Mouse (Mus musculus): ENCODE results near the gene Gli2.

Gli2 gene

DNA sequence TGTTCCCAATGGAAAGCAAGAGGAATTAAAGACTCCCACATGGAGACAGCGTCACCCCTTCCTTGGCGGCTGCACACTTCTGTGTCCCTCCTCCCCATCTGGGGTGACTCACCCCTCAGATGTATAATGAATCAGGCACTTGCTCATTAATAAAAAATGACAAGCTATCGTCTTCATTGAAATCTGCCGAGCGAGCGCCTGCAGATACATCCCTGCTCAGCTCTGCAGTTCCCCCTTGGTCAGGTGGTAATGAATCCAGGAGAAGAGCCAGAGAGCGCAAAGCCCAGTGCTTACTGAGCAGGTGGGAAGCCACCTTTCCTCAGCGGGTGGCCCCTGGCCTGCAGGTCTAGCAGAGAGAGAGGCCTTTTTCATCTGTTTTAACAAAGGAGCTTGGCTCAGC, 112.1 kb downstream of the Gli2 start:
- no peak for DNase-seq (ENCODE audit: low spot score)

DNA sequence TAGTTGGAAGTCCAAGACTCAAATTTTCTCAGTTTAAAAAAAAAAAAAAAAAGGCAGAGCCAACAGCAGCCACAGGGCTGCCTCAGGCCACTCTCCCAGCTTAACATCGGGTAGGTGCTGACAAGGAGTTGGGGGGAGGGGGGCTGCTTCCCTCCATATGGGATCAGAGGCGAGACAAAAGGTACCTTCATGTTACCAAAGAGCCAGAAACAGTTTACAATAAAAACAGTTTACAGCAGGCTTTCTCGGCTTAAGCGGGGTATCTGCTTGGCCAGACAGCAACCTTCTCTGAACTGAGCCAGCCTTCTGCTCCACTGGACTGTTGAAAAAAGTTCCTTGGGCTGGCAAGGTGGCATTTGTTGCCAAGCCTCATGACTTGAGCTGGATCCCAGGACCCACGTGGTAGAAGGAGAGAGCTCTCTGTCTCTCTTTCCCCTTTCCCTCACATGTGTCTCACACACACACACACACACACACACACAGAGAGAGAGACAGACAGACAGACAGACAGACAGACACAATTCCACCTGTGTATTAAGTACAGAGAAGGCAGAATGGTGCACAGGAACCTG, 113.1 kb downstream of the Gli2 start:
- DNase-seq (ENCODE audit: low spot score): no peak

DNA sequence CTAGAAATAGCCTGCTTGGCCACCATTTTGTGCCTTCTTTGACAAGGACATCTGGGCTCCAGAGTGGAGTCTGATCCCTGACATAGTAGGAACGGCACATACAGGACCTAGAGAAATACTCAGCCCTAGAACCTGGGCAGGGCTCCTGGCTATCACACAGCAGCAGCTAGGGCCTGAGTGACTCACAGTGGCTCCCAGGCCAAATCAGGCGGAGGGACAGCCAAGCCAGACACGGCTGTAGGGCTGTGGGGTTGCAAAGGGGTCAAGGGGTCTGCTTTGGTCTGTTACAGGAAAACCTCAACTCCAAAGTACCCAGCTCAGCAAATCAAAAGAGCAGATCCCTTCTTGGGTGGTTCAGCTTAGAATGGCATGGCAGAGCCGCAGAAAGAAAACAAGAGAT, 115.2 kb downstream of the Gli2 start:
- DNase-seq (ENCODE audit: low spot score): no peak

DNA sequence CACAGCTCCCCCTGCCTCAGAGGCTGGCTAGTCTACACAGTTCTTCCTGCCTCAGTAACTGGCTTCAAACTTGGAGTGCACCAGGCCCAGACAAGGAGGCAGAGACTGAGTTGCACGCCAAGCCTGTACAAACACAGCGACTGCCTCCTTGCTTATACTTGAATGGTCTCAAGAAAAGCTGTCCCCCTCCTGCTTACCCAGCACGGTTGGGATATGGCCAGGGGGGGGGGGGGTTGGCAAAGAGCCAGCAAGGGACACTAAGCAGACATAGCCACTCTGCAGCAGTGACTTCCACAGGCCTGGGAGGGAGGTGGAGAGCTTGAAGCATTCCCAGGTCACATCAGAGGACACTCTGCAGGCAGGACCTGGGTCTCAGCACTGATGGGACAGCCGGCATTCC, 117.3 kb downstream of the Gli2 start:
- no peak for DNase-seq (ENCODE audit: low spot score)

DNA sequence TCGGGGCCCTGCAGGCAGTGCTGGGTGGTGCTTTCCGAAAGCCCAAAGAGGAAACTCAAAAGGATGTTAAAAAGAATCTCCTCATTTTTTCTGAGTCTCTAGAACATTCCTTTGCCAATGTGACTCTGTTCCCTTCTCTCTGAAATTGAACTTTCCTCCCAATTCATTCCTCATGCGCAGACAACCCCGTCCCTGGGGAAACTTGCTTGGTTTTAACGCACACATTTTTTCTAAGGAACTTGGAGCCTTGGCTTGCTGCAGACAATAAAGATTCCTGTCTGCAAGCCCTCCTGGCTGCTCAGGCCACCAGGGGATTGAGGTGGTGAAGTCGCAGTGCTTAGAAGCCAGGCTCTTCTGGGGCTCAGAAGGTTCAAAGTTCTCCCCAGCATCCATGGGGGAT, 117.9 kb downstream of the Gli2 start:
- DNase-seq (ENCODE audit: low spot score): no peak

DNA sequence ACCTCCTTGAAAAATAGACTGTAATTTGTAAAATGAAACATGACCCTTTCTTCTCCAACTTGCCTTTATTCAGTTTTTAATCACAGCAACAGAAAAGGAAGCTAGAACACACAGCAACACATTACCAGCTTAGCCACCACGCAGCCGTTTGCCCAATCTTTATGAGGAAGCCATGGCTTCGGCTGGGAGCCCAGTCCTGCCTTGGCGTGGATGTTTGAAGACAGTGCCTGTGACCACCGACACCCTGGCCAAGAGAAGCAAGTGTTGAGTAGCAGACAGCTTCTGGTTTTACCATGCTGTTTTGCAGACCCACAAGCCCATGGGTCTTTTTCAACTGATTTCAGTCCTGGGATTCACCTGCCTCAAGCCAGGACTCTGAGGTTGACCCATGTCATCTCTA, 121.3 kb downstream of the Gli2 start:
- no peak for DNase-seq (ENCODE audit: low spot score)

DNA sequence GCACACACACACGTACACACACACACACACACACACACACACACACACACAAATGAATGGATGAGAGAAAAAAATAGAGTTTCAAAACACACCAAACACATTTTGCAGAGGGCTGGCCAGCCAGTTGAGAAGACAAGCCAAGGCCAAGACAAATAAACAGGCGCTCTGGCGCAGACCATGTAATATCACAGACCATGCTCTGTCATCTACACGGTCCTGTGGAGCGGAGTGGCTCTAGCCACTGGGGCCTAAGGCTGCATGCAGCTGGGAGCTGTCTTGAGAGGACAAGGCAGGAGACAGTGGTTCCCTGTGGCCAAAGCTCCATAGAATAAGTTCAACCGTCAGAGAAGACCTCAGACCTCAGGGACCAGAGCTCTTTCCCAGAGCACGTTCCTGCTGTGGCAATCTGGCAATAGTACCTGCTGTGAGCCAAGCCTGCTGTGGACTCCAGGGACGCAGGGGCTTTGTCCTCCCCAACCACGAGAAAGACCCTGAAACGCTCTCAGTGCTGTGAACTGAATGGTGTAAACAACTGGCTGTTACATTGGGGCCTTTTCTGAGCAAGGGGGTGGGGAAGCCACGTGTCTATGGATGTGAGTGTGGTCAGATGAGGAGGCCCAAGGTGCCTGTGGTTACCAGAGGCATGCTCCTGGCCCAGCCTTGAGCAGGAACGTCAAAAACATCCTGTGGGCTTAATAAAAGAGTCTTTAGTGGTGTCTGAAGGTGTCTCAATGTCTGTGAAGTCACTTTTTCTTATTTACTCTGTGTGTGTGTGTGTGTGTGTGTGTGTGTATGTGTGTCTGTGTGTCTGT, 125.7 kb downstream of the Gli2 start:
- no peak for DNase-seq (ENCODE audit: low spot score)

DNA sequence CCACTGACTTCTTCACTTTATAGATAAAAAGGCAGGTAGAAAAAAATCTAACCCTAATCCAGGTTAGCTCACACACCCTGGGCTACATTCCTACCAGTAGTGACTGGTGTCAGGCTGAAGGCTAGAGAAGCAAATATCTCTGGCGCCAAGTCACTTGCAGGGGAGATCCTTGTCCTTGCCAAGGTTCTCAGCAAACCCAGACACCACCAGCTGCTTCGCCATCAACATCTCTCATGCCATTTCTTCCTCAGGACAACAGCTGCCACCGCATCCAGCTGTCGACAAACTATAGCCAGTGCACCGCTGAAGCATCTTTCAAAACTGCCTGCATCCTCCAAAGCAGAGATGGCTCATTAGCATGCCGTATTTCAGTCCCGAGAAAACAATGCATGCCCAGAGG, 126.9 kb downstream of the Gli2 start:
- no peak for DNase-seq (ENCODE audit: low spot score)

DNA sequence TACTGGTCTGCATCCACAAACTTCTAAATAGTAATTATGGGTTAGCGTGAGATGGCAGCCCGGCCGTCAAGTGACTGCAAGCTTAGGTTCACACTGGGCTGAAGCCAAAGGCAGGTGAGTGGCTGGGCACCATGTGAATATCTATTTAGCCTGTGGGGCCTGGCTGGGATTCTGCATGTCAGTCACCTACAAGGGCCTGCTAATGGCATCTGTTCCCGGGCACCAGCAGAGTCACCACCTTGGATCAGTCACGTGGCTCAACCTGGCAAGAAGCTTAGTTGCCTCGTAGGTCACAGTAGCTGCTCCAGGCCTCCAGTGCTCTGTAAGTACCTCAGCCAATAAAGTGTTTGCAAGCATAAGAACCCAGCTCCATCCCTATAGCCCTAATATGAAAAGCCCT, 131.2 kb downstream of the Gli2 start:
- no peak for DNase-seq (ENCODE audit: low spot score)

DNA sequence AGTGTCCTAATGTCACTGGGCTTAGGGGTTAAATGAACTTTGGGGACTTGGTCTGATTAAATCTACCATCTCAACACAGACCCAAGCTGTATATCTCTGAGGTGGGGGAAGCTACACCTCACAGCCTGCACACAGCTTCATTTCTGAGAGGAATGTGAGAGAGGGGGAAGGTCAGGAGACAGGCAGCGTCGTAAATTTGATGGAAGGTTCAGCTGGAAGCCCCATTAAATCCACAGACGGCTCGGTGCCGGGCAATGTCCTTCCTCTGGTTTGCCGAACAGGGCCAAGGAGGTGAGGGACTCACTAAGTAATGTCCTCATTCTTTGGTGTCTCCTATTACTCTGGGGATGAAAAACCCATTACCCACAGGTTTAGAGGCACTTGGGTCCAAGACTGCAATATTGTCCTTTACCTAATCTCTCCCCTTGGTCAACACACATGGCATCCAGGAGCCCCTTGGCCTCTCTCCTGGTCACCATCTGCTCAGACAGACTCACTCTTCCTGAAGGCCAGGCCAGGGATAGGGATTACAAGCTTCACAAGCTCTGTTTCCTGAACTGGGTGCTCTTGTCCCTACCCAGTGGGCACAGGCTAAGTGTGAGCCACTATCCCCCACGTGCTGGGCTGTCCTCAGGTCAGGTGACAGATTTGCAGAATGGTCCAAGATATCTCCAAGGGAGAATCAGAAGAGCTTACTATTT, 135.7 kb downstream of the Gli2 start:
- no peak for DNase-seq (ENCODE audit: low spot score)

DNA sequence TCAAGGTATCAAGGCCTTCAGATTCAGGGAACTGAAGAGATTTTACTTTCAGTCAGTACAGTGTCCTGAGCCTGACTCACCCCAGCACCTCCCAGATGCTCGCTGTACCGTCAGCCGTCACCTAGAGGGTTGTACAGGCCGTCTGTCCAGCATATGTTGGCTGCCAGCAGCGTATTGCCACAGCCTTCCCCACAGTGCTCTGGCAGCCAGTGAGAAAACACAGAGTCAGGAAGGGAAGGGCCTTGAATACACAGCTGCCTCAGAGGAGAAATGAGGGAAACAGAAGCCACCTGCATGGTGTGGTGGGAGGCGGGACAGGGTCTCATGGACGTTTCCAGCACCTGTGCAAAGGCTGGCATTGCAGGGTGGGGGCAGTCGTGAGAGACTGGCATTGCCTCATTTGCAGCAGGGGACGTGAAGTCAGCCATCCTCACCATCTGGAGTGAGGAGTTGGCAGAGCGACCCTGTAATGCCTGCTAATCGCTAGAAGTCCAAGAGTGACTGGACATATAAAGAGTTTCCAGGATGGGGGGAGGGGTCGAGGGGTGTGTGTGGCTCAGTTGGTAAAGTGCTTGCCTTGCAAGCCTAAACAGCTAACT, 136.8 kb downstream of the Gli2 start:
- no peak for DNase-seq (ENCODE audit: low spot score)

DNA sequence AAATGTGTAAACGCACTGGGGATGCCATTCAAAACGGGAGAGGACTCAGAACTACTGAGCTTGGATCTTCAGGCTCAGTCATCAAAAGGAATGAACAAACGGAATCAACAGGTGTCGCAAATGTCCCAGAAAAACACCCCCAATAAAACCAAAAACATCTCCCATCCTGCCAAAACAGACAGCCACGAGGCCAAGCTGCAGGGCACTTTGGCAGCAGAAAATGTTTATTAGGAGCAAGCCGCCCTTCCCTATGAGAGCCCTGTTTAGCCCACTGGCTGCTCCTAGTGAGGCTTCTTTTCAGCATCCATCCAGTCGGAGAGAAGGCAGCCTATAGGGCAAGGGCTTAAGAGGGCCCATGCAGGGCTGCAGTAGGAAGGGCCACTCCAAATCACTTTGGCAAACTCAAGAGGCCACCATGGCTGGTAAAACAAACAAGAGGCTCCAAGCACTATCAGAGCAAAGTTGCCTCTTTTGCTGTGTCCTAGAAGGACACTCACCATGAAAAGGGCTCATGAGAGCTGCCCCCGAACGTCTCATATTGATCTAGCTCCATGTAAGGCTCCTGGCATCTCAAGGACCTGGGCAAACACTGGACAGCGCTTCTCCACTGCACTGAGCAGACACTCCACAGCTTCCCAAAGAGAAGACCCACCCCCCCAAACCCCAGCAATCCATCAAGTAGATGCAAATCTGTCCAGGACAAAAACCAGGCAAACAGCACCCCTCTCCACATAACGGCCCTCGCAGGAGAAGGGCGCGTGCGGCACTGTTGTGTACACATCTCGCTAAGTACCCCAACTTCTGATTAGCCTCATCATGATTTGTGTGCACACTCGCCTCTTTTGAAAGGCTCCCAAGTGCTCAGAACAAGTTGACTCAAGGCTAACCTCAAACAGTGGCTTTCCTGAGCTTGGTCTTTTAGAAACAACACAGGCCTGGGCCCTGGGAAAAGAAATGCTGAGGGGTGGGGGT, 139.7 kb downstream of the Gli2 start:
- peak; percentile 67 for DNase-seq (ENCODE audit: low spot score)

DNA sequence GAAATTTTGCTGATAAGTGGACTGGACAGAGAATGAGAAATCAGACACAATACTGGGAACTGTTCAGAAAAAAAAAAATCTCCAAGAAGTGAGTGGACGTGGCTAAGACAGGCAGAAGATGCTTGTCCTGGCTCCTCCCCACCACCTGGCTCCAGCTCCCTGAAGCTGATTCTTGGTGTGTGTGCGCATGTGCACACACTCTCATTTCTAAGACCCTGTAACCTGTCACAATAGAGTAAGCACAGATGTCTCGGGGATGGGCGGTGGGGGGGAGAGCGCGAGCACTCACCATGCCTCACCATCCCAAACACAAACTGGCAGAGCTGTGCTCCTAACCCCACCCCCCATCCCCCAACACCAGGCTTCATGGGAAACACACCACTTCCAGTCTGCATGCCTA, 140.5 kb downstream of the Gli2 start:
- DNase-seq (ENCODE audit: low spot score): no peak

DNA sequence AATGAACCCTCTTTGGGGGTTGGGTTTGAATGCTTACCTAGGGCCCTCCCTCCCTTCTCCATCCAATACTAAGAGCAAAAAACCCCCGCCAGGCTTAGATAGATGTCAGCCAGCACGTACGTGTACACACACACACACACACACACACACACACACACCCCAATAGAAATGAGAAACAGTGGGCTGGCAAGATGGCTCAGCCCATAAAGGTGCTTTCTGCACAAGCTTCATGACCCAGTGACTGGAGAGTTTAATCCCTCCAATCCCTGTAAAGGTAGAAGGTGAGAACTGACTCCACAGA, 142.0 kb downstream of the Gli2 start:
- no peak for DNase-seq (ENCODE audit: low spot score)

DNA sequence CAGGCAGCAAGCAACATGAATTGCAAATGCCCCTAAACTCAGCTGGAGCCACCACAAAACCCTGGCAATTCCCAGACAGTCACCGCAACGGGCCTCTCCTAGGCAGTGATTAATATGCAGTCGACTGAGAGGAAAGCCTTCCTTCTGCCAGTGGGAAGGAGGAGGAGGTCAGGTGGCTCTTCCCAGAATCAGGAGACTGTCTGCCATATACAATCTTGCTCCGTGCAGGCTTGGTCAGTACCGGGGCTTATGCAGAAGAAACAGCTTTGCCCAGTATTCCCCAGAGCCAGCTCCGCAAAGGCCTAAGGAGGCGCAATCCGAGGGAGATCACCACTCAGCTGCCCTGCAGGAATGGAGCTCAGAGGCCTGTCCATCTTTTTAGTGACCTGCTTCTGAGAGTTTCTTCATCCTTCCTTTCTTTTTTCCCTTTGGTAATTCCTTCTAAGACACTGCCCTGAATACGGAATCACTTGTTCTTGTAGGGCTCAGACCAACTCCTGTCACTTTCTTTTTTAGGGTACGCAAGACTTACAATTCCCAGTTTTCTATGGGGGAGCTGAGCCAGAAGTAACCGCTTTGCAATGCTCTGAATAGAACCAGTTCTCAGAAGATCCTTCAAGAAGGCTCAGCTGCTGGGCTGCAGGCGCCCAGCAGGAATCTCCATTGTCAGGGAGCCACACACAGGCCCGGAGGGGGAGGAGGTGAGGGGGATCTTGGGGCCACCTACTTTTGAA, 142.6 kb downstream of the Gli2 start:
- DNase-seq (ENCODE audit: low spot score): no peak

DNA sequence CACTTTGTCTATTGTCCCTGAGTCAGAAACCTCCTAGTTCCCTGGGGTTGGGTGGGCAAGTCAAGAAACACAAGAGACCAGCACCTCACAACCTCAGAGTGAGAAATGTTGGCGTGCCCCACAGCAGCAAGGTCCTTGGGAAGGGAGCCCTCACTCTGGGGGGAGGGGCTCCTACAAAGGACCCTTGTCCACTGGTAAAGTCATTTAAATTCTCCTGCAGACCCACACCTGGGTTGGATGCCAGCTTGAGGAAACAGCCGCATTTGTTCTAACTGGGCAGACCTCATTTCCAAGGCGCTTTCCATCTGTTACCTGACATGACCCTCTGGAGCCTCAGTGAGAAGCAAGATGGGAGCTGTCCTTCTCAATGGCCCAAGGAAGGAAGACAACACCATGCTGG, 144.4 kb downstream of the Gli2 start:
- no peak for DNase-seq (ENCODE audit: low spot score)

DNA sequence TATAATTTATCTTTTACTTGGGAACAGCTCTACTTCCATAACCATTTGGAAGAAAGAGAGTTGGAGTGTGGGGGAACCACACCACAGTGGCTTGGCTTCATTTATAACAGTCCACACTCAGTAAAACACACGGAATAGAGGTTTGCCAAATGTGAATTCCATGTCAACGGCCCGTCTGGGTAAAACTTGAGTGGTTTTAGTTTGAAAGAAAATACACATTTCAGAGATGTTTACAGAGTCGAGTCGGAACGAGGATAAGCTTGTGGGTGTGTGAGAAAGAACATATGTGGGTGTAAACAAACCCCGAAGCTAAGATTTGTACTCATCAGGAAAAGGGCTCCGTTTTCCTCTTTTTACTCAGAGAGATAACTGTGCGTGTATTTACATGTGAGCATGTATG, 145.8 kb downstream of the Gli2 start:
- DNase-seq (ENCODE audit: low spot score): no peak

DNA sequence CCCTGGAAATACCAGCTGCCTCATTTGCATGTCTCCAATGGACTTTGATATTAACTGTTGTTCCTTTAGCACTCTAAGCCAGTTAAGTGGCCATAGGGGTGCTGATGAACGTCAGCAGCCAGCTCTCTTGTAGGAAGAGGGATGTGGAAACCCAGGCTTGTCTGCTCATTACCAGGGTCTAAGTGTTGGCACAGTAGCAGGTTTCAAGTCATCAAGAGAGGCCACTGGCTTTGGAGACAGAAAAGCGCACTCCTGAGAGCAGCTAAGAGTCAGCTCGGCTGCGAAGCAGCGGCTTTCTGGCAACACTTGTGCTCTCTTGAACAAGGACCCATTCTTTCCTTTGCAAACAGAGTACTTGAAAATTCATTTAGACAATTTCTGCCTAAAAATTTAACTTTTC, 148.1 kb downstream of the Gli2 start:
- peak; percentile 37 for DNase-seq (ENCODE audit: low spot score)

DNA sequence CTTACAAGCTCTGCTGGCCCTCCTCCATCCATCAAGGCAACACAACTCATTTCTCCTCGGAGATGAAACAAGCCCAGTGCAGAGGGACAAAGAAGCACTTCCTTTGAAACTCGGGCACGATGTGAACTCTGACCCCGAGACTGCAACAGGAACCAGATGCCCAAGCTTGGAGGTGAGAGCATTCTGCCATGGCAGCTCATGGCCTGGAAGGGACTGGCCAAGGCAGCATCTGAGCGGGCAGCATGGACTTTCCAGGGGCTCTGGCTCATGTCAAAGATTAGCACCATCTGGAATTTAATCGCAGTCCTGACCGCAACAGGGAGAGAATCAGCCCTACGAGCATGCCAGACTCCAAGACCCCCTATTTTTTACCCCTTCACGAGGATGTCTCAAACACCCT, 148.5 kb downstream of the Gli2 start:
- DNase-seq (ENCODE audit: low spot score): no peak

DNA sequence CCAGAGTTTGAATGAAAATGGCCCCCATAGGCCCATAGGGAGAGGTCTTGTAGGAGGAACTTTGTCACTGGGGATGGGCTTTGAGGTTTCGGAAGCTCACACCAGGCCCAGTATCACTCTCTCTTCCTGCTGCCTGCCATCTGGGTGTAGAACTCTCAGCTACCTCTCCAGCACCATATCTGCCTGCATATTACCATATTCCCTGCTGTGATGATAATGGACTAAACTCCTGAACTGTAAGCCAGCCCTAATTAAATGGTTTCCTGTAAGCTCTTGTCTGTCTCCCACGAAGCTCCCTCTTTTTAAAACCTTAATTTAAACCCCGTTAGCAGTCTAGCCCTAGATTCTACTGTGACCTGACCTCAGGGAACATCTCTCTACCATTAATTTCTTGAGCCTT, 149.0 kb downstream of the Gli2 start:
- DNase-seq (ENCODE audit: low spot score): no peak

DNA sequence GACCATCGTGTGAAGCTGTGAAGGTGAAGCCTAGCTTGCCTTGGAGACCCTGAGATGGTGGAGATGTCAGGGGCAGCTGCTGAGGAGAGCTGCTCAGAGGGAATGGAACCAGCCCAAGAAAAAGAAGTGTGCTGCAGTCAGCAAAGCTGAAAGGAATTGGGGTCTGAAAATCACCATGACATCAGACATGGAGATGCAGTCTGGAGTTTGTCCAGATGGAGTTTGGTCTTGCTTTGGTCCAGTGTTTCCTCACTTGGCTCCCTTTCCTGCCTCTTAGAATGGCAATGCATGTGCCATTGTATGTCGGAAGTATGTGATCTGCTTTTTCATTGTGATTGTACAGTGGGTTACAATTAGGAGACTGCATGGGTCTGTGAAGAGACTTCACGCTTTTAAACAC, 149.7 kb downstream of the Gli2 start:
- no peak for DNase-seq (ENCODE audit: low spot score)
